Mouse (Mus musculus) neural tube, embryonic 10.5 days (tissue): Measurements from ENCODE around the gene Prps1l1.

ENCODE experiments used
- DNase-seq: peaks from one replicate; pipeline ENCODE4 v3.0.0-alpha.2; 2017; ENCODE audit warnings: low spot score; ENCODE audit errors: extremely low spot score

The Prps1l1 gene

DNA sequence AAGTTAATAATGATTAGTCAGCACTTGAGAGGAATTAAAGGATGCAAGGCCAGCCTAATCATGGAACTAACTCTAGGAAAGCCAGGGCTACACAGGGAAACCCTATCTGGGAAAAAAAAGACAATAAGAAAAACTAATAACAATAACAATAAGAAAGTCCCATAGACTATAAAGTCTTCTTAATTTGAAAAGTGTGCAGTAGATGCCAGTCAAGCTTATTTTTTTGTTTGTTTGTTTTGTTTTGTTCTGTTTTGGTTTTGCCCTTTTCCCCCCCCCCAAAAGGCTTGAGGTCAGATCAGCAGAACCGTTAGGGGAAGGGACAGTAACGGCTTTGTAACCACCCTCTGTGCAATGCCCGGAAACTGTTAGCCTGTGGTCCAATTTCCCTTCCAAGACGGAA, at the start of gene Prps1l1:
TSS of gene Prps1l1 (plus strand) at position 301 of the 400 bp plus-strand sequence.
- no peak for DNase-seq

DNA sequence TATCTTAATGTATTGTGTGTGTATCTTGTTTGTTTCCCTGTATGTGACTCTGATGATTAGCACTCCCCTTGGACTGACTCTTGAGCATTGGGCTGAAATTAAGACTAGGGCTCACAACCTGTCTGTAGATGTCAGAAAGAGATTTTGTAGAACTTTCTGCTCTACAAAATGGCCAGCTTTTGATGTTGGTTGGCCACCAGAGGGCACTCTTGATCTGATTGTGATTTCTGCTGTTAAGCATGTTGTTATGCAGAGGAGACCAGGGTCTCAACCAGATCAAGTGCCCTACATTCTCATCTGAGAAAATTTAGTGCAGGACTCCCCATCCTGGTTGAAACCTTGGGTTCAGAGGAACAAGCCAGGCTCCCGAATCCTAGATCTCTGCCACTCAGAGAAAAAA, 46.6 kb upstream of the Prps1l1 start:
- DNase-seq: no peak

DNA sequence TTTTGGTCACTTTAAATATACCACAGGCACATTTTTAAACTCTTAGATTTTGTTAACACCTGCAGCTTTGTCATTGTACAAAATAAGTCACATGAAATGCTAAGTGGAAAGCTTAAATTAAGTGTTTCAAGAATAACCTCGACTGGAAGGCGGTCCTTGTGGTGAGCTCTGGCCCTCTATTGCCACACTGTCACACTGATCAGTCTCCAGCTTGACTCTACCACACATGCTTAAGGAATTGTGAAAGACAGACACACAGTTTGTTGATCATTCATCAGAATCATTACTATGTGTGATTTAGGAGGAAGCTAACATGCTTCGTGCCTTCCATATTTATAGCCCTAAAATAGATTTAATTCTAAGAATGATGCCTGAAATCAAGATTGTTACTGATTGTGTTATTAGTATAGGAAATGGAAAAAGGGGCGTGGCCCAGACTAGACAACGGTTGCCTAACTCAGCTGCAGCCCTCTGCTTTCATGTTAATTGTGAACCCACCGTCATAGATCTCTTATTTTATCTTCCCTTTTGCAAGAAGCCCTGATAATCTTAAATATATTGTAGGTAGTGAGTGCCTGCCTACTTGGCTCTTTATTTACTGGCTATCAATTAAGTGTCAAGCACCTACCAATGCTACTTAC, 35.4 kb upstream of the Prps1l1 start:
- no peak for DNase-seq

DNA sequence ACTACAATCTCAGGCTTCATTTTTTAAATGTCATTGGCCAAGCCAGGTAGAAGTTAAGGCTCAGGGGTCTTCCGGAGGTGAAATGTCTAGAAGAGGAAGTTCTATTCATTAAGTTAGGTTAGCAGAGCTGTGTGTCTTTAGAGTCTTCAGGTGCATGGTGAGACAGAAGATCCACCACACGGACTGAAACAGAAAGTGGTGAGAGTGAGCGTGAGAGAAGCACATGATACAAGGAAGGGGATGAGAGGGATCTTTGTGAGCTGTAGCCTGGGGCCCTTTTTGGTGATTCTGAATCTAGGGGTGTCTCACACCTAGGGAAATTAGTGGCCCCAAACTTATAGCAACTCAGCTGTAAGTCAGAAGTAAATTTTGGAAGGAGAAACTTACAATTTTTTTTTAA, 8.6 kb upstream of the Prps1l1 start:
- DNase-seq: no peak

- no peak for DNase-seq
Observed at GRCm38 (mm10) chr12:34985865-34986264, 1.3 kb downstream of the Prps1l1 start.

DNA sequence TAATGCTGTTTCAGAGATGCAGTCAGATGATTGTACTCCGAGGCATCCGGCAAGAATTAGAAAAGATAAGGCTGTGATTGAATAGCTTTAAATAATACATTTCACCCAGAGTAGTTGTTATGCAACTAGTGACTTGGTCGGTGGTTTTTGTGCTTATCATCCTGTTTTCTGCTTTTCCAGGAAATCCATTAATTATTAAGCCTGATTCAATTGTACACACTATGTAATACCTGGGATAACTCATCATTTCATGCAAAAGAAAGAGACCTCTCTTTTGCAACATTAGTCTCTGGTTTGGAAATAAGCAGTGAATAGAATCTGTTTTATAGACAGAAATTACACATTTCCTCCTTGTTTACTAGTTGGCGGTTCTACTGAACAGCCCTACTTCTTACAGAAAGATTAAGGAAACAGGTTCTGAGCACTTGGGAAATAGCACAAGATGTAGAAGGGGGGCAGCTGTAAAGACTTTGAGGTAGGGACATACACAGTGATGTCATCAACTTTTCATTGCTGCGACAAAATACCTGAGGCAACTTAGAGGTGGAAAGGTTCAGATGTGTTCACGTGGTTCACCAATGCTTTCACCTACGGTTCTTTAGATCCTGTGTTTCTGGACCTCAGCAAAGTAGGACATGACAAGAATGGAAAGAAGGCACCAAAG, 5.1 kb downstream of the Prps1l1 start:
- DNase-seq: no peak

DNA sequence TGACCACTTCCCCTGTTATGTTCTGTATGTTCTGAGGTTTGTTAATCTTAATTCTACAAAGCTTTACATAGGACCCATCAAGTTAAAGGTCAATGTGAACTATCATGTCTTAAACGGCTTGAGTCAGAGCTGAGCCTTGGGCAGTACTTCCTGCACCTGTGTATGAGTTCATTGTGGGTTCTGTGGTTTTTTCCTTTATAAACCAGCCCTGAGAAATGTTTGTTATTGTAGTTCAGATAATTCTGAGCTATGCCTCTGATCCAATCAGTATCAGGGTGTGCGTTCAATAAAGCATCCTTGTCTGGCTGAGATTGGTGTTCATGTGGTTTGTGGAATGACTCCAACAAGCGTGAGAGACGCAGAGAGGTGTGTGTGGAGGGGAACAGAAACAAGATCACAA, 5.8 kb downstream of the Prps1l1 start:
- DNase-seq: no peak

DNA sequence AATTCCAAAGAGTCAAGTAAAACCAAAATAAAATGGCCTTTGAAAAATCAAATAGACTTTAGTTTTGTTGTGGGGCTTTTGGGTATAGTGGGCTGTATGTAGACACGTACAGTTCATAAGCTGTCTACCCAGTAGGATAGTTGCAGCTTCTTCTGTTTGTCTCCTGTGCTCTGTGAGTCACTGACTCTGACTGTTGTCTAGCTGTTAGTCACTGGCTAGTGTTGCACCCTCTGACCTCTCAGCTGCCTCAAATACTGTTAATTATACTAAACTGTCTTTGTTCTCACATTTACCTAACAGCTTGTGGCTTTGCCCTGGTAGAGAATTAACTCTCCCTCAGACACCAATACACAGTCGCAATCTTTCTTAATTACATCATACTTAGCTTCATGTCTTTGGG, 7.3 kb downstream of the Prps1l1 start:
- DNase-seq: no peak

DNA sequence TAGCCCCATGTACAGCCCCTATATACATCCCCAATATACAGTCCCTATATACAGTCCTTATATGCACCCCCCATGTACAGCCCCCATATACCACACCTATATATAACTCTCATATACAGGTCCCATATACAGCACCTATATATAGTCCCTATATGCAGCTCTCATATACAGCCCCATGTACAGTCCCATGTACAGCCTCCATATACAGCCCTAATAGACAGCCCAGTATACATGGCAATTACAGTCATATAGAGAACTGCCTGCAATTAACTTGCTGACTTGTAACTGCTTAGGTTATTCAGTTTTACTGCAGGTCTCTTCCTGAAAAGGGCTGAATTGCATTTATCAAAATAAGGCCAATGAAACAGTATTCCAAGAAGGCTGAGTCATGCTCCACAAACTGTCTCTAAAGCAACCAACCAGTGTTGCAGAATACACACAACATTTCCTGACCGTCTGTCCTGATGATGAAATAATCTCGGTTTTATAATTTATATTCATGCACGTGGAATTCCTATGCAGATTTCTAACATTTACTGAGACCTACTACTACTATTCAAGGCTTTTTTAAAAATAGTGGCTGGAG, 13.1 kb downstream of the Prps1l1 start:
- DNase-seq: no peak

DNA sequence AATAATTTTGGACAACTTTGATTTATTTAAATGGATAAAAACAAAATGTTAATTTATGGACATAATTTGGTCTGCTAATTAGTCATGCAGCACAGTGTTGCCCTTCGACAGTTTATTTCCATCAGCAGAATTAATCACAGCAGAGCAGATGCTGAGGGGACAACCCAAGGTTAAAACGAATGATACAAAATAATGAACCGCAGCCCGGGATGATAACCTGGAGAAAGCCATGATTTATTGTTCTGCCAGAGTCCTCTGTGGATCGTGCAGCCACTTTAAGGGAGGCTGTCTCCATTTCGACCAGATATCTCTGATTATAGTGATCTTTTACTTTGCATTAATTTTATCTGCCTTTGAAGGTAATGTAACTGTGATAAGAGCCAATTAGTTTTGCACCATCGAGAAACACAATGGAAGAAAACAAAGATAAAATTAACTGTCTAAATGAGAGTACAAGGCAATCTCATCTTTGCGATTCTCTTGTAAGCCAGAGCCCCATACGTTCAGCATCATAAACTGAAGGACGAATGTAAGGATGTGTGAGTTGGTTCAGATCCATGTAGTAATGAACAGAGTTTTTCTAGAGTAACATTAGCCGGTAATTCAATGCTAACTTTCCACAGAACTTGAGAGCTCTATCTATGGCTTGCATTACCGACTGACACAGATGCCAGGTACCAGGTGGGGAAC, 14.4 kb downstream of the Prps1l1 start:
- no peak for DNase-seq

DNA sequence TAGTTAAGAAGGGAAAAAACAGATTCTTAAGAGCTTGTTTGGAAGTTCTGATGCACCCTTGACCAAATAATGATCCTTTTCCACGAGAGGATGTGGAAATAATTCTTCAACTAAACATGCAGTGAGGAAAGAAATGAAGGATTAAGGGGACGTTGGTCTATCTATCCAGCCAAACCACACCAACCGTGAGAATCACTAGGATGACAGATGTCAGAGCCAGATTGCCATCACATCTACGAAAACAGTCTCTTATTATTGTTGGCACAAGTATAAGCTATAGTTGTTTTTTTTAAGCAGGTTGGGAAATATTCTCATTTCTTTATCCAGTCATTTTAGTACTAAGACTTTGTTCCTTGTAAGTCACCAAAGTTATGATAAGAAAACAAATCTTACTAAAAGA, 15.8 kb downstream of the Prps1l1 start:
- DNase-seq: no peak

DNA sequence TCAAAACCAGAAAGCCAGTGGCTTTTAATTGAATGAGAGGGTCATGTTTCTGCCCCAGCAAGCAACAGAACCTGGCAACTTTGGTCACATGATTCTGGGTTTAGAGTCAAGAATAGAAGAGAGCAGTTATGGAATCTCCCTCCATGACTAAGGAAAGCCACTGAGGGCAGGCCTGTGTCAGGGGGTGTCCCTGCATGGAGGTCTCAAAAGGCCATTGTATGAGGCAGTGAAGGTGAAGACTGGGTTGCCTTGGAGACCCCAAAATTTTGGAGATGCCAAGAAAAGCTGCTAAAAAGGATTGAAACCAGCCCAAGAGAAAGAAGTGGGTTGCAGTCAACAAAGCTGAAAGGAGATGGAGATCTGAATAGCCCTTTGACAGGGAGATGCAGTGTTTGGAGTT, 21.2 kb downstream of the Prps1l1 start:
- DNase-seq: no peak

DNA sequence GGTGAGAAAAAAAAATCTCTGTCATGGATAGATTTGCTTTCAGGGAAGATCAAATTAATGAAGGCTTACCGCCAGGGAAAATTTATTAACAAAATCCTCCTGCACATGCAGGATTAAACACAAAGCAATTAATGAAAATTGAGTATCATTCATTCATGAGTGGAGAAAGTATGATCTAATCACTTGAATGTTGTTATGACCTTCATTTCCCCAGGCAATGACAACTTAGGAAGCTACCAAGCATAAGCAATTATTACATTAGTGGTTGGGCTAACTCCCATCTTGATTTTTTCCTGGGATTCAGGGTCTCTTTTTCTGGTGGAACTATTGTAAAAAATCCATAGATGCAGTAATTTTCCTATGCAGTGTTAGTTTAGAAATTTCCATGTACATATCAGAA, 23.3 kb downstream of the Prps1l1 start:
- no peak for DNase-seq

DNA sequence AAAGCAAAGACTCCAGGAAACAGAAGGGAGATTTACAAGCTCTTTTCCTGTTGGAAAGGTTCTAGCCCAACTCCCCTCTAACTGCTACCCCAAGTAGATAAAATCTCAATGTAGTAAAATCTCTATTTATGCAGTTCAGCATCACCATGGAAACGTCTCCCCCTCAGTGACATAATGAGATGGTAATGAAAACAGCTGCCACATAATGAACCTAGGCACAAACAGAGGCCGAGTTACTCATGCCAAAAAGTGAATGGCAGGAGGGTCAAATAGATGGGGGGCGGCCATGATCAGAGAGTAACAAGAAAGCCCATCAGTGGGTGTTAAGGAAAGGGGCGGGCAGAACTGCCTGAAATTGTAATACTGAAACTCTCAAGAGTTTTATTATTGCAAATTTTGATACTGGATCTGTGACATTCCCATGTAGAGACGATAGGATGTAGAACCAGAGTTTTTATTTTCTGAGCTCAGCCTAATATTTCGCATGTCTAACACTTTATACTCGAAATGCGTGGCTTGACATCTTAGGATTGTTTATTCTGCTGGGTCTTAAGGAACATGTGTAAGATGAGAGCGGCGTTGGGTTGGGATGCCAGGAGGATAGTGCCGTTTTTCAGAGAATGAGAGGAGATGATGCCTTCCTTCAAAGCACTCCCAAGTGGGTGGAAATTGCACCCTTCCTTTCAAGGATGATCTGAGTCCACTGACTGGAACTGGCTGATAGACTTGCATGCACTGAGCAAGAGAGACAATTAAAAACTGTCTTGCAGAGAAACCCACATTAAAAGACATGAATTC, 24.0 kb downstream of the Prps1l1 start:
- DNase-seq: no peak

DNA sequence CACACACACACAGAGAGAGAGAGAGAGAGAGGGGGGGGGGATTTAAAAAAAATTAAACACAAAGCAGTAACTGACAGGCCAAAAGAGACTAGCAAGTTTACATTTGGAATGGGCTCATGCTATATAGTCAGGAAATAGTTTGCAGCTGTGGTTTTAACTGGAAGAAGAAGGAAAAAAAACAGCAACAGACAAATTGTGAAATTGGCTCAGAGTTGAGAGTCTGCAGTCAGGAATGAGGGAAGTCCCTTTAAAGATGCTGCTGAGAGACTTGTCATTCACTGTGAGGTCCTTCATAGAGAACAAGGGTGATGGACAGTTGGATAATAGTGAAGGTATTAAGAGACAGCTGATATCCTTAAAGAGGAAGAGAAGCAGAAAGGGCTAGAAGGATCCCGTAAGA, 26.9 kb downstream of the Prps1l1 start:
- DNase-seq: no peak

DNA sequence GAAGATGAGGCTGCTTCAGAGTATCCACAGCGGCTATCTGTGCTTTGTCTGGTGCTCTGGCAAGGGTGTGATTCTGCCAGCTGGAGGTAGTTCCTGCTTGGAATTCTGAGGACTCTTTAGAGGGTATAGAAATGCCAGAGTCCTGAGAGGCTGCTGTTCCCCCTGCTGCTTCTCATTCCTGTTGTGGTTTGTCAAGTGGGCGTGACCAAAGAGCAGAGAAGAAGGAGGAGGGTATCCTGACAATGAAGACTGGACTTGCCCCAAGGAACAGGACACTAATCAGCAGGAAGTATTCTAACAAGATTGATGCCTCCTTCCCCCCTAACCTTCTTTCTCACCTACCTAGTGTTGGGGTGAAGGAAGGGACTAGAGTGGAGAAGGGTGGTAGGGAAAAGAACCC, 29.4 kb downstream of the Prps1l1 start:
- no peak for DNase-seq

DNA sequence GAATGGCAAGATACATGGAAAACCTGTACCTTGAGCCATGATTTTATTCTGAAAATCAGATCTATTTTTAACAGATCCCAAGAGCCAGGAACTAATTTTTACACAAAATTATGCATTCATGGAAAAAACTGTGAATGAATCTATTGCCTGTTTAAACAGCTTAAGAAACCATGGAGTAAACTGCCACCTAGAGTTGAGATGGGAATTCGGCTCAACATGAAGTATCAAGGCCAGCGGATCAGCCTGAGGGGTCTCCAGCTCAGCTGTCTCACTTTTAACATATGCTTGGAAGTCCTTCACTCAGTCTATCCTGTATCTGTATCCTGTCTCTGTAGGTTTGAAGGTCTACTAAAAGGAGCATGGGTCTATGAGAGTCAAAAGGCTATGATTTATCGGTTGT, 31.5 kb downstream of the Prps1l1 start:
- no peak for DNase-seq

- DNase-seq: no peak
Observed at GRCm38 (mm10) chr12:35016481-35017250, 32.1 kb downstream of the Prps1l1 start.

- no peak for DNase-seq
Observed at GRCm38 (mm10) chr12:35018679-35019237, 34.2 kb downstream of the Prps1l1 start.

DNA sequence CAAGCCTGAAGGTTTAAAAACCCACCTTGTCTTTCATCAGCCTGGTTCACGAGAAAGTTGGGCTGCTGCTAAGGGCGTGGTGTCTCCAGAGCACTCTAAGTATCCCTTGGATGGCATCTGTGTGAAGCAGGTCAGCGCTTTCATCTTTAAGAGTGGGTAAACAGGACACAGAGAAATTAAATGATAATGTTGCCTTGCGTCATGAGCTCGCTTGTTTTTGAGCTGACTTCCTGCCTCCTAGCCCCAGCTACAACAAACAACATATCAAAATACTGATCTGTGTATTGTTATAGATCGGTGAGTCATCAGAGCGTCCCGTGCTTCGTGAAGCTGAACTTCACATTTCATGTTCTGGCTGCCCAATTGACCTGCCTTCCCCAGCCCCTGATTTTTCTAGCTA, 36.7 kb downstream of the Prps1l1 start:
- no peak for DNase-seq

- no peak for DNase-seq
Observed at GRCm38 (mm10) chr12:35022066-35022465, 37.5 kb downstream of the Prps1l1 start.
